Mouse (Mus musculus): Measurements from ENCODE around the gene AC161166.1.
A peak's percentile ranks its signal among the peaks of the same experiment; 100 is the strongest.

The AC161166.1 gene

DNA sequence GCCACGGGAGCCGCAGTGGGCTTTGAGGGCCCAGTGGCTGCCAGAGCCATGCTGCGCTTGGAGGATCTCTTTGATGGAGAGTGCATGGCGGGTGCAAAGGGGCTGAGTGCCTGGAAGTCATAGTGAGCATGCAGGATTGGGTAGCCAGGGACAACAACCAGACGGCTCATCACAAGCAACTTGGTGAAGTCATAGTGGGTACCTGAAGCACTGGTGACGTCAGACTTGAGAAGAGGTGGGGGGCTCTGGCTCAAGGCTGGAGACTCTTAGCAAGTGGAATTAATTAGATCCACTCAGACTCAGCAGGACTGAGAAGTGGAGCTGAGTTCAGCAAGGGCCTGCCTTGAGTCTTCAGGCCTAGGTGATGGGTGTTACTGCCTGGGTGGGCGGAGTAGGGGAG lies at the start of gene AC161166.1:
Gene AC161166.1 (minus strand): TSS at position 101 of the 400 bp plus-strand sequence.
- no peak for DNase-seq (ENCODE audit: low spot score)

DNA sequence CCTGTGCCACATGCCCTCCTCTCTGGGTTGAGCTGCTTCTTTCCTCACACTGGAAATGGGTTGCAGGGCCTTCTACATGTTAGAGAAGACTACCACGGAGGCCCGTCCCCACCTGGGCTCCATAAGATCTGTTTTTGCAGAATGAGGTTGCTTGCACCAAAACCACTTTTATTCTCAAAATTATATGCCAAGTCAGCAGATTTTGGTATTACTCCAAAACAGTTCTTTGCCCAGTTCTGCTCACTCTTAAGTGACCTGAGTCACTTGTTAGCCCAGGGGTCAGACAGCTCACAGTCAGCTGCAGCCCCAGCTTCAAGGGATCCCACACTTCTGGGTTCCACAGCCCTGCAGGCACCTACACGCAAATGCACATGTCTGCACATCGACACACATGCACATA lies 49.2 kb upstream of the AC161166.1 start:
- DNase-seq (ENCODE audit: low spot score): no peak

DNA sequence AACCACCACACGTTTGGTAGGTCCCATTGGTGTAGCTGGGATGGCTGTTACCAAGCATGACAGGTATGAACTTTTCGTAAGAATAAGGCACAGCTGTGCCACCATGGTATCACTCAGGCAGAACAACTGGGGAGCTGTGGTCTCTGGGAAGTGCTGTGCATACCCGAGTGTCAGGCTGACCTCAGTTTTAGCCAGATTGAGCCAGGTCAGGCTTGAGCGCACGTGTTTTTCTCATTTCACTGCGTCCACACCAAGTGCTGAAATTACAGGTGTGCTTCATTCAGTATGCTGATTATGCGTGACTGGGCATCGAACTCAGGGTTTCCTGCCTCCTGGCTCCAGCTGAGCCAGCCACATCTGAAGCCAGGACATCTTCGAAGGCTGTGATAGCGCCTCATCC lies 43.5 kb upstream of the AC161166.1 start:
- DNase-seq (ENCODE audit: low spot score): no peak

DNA sequence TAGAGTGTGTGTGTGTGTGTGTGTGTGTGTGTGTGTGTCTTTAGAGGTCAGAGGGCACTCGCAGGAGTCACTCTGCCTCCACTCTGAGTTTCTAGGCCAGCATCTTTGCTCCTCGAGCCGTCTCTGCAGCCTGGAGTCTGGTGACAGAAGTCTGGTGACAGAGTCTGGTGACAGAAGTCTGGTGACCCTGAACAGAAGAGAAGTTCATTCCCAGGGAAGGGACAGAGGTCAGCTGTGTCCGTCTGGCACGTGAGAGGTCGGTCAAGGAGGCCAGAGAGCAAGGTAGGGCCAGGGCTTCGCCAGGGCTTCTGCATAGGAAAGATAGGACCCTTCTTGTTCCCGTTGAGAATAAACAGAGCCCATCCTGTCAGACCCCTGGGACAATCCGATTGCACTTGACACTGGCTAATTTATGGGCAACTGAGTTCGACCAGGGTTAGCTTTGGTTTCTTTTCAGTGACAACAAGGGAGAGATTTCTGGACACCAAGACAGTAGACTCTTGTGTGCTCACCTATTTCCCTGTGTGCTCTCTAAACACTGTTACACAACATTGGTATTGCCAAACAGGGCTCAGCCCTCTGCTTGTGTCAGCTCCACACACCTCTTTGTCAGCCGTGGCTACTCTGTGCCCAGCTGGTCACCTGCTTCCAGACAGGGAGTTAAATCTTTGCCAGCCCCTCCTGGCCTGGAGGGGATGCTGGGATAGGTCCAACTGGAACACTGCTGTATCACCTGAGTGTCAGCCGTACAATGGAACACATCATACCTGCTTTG lies 39.9 kb upstream of the AC161166.1 start:
- no peak for DNase-seq (ENCODE audit: low spot score)

DNA sequence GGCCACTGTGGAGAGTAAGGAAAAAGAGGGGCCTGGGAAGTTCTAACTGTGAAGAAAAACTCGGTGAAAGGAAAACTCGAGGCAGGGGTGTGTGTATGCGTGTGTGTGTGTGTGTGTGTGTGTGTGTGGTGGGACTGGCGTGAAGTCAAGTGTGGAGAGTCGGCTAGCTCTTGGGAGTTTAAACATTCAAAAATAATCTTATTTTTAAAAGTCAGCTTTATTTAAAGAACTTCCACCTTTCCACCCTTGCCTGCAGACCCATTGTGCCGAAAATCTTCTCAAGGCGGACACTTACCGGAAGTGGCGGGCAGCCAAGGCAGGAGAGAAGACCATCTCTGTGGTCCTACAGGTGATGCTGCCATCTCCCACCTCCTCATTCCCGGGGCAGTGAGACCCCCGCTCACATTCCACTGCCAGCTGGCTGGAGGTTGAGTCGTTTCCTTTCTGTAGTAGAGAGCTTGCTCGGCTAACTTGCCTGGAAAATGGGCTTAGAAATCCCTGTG lies 35.3 kb upstream of the AC161166.1 start:
- no peak for DNase-seq (ENCODE audit: low spot score)

DNA sequence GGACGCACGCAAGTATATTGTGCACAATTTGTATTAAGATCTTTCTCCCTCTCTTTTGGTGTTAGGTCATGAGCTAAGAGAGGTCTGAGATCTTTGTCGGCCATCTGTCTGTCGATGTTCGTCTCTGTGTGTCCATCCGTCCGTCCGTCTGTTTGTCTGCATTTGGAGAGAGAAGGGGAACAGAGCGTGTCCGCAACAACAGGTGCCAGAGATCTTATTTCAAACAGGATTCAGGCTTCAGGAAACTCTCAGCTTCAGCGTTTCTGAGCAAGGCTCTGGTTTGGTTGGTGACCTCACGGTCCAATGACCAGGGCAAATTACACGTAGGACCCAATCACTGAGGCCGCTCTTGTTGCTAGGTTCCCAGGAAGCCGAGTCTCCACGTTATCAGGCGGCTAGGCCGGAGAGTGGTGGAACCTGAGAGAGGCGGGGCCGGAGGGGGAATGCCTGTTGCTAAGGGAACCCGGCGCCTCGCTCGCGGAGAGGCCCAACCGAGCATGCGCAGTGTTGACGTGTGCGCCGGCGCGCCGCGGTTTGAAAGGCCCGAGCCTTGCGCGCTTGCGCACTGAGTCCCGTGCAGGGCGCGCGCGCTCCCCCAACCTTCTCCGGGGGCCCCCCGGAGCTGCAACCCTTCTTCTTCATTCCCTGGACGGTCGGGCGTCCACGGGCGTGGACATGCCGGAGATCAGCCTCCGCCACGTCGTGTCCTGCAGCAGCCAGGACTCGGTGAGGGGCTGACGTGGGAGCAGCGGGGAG lies 34.6 kb upstream of the AC161166.1 start:
- DNase-seq (ENCODE audit: low spot score): peak; percentile 99

DNA sequence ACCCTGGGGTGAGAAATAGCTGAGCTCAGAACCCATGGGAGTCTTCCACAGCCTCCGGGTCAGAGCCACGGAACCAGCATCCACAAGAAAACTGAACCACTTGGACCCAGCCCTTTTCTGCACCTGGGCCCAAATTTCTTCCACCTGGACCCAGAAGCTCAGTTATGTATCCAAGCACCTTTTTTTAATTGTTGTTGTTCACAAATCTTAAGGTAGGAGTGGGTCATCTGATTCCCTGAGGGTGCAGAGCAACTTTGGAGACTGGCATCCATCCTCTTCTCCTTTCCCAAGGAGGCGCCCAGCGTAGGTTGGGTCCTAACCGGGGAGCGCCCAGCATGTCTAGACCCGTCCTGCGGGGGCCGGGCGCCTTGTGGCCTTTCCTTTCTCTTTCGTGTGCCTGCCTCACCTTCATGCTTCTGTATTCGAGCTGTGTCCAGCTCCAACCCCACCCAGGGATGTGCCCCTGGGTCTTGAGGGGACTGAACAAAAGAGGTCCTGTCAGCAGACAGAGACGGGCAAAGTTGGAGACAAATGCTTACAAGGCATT lies 33.9 kb upstream of the AC161166.1 start, which contains the start of the genes Pinlyp and Xrcc1:
Gene Pinlyp (minus strand): TSS at position 51 of the 547 bp plus-strand sequence.
Gene Xrcc1 (plus strand): TSS at position 222 of the 547 bp plus-strand sequence.
- peak; percentile 50 for DNase-seq (ENCODE audit: low spot score)

DNA sequence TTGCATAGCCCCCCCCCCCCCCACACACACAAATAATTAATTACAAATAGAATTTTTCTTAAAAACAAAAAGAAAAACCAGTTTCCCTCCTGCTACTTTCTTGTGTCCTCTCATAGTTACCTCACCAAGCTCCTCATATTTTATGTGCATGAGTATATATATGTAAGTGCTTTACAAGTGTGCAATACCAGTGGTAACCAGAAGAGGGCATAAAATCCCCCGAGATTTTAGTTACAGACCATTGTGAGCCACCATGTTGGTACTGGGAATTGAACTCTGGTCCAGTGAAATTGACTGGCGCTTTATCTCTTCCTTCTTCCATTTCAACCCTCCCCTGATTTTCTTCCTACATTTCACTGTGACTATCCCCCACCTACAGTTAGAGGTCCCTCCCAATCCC lies 32.3 kb upstream of the AC161166.1 start:
- DNase-seq (ENCODE audit: low spot score): no peak

DNA sequence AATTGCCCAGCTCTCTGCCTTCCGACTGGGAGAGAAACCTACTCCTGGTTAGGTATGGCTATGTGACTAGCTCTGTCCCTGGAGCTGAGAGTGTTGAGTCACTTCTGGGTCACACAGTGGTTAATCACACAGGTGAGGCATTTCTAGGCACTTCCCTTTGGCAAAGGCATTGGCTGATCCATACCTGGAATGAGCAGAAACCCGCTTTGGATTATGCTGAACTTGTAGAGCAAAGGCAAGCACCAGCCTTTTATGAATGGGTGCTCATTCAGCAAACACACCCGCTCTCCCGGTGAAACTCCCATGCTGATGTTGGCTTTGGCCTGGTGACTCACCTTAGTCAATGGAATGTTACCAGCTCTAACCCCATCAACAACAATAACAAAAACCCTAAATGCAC lies 27.4 kb upstream of the AC161166.1 start:
- no peak for DNase-seq (ENCODE audit: low spot score)

DNA sequence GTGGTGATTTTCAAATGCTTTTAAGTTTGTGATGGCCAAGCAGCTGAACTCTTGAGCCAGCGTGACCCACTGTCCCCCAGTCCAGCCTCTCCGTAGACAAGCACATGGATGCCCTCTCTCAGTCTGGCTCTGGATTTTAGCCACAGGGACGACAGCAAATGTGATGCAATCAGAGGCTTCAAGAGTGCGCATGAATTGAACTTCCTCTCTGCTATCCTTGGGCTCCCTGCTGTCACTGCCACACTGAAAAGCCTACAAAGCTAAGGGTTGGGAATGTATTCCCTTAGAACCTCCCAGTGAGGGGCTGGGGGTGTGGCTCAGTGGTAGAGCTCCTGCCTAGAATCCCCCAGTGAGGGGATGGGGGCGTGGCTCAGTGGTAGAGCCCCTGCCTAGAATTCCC lies 26.4 kb upstream of the AC161166.1 start:
- DNase-seq (ENCODE audit: low spot score): no peak

DNA sequence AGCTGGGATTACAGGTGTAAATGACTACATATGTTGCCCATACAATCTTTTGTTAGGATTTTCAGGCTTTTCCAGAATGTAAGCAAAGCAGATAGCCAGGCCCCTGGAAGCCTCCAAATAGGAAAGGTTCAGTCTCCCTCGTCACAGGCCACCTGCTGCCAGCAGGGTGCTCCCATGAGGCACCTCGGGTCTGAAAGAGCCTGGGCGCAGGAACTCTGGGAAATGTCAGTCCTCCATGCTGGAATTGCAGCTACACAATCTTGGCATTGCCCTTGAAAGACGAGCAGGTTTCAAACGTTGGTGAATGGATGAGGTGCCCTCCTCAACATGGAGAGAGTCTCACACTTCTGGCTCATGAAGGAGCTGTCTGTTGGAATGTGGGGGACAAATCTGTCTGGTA lies 25.9 kb upstream of the AC161166.1 start:
- DNase-seq (ENCODE audit: low spot score): no peak

DNA sequence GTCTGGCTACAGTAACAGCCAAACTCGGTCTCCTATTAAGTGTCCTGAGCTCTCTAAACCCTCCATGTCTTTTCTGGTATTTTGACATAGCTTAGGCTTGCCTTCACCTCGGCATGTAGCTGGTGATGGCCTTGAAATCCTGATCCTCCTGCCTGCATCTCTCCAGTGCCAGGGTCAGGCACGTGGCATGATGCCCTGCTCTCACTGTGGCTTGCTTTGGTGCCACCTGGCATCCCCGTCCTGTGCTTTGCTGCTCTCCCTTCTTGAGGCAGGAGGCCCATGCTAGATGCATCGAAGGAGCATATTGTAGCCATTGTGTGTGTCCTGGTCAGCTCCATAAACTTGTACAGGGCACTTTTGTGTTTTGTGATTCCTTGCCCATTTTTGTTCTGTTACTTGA lies 25.3 kb upstream of the AC161166.1 start:
- no peak for DNase-seq (ENCODE audit: low spot score)

DNA sequence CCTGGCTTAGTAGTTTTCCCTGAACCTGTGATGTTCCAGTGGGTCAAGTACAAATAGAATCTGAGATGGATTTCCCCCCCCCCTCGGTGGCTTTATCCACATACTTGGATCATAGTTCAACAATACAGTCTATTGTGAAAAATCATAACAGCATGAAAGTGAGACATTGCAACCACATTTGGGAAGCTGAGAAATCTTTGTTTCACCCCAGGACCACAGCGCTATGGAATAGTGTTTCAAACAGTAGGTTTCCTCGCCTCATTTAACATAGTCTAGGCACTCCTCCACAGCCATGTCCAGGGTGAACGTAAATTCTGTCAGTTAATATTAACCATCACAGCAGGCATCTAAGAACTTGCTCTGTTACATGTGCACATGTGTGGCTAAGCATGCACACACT lies 24.8 kb upstream of the AC161166.1 start:
- DNase-seq (ENCODE audit: low spot score): no peak

DNA sequence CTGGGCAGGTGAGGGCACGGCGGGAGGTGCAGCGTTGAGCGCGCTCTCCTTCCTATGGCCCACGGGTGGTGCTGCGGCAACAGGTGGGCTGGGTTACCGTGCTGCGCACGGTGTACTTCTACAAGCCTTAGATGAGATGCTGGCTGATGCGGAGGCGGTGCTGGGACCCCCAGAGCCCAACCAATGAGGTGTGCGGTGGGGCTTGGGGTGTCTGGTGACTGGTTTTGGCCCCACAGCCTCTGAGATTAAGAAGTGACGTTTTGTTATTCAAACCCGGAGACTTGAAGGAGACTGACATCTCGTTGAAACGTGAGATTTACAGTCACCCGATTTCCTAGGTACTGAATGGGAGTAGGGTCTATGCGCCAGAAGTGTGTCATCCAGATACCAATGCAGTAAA lies 22.0 kb upstream of the AC161166.1 start:
- DNase-seq (ENCODE audit: low spot score): no peak

DNA sequence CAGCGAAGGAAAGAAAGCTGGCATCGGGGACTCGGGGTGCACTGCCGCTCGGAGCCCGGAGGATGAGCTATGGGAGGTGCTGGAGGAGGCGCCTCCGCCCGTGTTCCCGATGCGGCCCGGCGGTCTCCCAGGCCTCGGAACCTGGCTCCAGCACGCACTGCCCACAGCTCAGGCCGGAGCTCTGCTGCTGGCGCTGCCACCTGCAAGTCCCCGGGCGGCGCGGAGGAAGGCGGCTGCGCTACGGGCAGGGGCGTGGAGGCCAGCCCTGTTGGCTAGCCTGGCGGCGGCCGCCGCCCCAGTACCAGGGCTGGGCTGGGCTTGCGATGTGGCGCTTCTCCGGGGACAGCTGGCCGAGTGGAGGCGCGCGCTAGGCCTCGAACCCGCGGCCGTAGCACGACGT lies 21.6 kb upstream of the AC161166.1 start:
- DNase-seq (ENCODE audit: low spot score): no peak

DNA sequence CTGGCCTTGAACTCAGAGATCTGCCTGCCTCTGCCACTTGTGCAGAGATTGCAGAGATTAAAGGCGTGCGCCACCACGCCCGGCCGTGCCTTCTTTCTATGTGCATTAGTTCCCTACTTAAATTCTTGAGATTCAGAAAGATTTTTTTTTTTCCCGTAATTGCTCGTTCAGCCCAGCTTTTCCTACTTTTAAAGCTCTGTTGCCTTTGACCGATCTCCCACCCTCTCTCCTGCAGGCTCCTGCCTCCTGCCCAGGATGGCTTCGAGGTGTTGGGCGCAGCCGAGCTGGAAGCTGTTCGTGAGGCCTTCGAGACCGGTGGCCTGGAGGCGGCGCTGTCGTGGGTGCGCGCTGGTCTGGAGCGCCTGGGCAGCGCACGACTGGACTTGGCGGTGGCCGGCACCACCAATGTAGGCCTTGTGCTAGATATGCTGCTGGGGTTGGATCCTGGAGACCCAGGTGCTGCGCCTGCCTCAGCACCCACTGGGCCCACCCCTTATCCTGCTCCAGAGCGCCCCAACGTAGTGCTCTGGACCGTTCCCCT lies 20.8 kb upstream of the AC161166.1 start:
- no peak for DNase-seq (ENCODE audit: low spot score)

DNA sequence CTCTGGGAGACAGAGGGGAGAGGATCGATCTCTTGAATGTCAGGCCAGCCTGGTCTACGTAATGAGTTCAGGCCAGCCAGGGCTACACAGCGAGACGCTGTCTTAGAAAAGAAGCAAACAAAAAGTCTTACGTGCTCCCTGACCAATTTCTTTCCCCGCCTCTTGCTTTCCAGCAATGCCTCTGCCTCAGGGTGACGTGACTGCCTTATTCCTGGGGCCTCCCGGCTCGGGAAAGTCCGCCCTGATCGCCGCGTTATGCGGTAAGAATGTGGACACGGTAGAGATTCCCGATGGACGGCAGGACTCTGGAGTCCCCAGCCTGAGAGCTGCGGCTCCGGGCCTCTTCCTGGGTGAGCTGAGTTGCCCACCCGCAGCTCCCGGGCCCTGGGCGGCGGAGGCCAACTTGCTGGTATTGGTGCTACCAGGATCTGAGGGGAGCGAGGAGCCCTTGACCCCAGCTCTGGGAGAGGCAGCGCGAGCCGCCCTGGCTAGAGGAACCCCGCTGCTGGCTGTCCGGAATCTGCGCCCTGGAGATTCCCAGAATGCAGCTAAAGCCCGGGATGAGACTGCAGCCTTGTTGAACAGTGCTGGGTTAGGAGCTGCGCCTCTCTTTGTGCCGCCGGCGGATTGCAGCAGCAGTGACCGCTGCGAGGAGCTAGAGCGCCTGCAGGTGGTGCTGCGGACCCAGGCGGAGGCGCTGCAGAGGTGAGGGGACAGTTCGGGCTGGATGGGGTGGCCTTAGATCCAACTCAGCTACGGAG lies 19.1 kb upstream of the AC161166.1 start:
- peak; percentile 77 for DNase-seq (ENCODE audit: low spot score)

DNA sequence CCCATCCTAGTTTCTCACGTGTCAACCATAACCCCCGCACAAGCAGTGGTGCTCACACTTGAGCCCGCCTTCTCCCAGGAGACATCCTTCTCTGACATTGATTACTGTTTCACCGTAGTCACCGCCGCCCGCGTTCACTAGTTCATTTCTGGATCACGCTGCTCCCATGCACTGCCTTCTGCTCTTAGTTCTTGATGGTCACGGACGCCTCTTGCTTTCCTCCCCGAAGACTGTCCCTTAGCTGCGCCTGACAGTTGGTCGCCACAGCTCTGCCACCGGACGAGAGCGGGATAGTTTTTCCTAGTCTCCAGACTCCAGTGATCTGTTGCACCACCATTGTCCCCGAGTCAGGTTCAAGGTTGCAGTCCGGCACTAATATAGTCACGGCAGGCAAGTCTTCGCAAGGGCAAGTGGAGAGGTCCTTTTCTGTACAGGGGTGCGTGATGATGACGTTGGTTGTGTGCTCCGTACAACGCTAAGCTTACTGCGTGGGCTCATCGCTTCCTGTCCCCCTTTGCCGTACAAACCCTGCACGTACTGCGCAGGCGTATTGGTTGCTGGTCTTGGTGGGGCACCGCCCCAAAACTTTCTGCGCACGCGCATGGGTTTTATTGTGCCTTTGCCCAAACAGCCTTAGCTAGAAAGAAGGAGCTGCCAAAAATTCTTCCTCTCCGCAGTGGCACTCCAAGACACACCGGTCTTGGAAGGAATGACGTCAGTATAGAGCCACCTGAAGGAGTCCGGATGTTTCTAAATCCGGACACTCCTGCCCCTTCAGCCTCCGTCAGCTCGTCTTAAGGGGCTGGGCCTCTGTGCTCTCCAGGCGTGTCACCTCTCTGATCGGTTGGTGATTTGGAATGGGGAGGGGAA lies 18.0 kb upstream of the AC161166.1 start, which contains the start of gene Irgq:
Gene Irgq (plus strand): TSS at position 628 of the 870 bp plus-strand sequence.
- peak; percentile 99 for DNase-seq (ENCODE audit: low spot score)

DNA sequence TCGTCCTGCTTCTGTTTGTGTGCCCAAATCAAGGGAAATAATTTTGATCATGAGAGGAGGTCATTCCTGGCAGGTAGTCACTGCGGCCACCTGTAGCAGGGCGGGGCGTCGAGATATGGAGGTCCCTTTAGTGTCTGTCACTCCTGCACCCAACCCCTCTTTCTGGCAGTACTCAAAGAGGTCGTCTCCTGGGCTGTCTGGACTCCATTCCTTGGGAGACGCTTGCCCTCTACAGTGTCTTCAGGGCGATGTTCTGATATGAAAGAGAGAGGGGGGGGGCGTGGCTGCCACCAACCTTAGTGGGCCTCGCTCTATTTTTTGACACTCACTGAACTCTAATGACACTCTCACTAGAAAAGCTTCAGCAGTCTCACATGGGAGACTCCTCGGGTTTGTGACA lies 17.3 kb upstream of the AC161166.1 start:
- no peak for DNase-seq (ENCODE audit: low spot score)

DNA sequence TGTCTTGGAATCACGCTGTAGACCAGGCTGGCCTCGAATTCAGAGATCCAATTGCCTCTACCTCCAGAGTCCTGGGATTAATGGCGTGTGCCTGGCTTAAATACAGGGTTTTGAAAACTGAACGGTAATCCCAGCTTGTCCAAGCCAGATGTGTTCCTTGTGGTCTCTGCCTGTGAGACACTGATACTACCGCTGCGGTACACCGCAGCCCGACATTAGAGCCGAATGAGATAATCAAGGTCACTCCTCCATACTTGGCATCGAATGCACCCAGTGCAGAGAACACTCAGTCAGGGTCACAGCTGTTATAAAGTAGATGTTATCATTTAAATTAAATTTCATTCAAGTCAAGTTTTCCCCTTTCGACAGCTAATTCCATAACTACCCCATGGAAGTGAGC lies 16.6 kb upstream of the AC161166.1 start:
- DNase-seq (ENCODE audit: low spot score): no peak
